Mouse (Mus musculus) lung, adult 2 months (tissue): ENCODE results near the gene Rgs14.

Experiments used
- CTCF ChIP-seq: fragments of 200-500 bp; IDR thresholded peaks from 2 replicates; pipeline ENCODE4 v1.5.1; 2011; ENCODE audit warnings: mild to moderate bottlenecking, low read length, control low read depth; ENCODE audit not compliant: insufficient read depth
- POLR2A ChIP-seq: fragments of 200-500 bp; IDR thresholded peaks from 2 replicates; pipeline ENCODE4 v1.6.1; 2011; ENCODE audit warnings: low read depth, mild to moderate bottlenecking, control low read depth, low read length, borderline replicate concordance; ENCODE audit errors: extremely low read depth

DNA sequence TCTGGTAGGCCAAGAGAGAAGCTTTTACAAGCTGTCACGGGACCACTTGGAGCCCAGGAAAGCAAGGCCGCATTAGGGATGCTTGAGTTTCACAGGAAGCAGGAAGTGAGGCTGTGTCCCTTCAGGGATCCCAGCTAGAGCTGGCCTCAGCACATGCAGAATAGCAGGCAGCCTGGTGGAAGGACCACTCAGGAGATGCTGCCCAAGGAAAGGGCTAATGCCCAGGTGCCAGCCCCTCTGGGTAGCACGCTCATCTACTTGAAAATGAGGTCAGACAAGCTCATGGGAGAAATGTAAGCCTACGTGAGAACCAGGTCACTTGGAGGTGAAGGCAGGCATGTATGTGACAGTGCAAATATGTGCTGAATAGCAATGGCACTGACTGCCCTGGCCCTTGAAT is 42.4 kb upstream of the Rgs14 start:
- no peak for TF ChIP-seq CTCF
- TF ChIP-seq POLR2A, result no peak
